Mouse (Mus musculus) cortical plate, adult 2 months (tissue): ENCODE data around the gene Pate4. TPM values are rescaled to one million over a fixed set of nuclear protein-coding genes. Genes with fewer than 3 reads are reported as not detected.
A peak's percentile ranks its signal among the peaks of the same experiment; 100 is the strongest.

ENCODE experiments used
- H3K27ac ChIP-seq: fragments of 200-500 bp; 2 replicates; pipeline ENCODE4 v1.5.1; 2012; ENCODE audit warnings: low read length, control low read depth, inconsistent platforms; ENCODE audit not compliant: insufficient read depth
- H3K4me1 ChIP-seq: fragments of 200-500 bp; 2 replicates; pipeline ENCODE4 v1.6.1; 2011; ENCODE audit warnings: low read length; ENCODE audit not compliant: control insufficient read depth, insufficient read depth
- H3K4me3 ChIP-seq: fragments of 200-500 bp; 2 replicates; pipeline ENCODE4 v1.5.1; 2011; ENCODE audit warnings: mild to moderate bottlenecking, low read length, control low read depth; ENCODE audit not compliant: insufficient read depth
- CTCF ChIP-seq: fragments of 200-500 bp; IDR thresholded peaks from 2 replicates; pipeline ENCODE4 v1.5.1; 2011; ENCODE audit warnings: mild to moderate bottlenecking, control low read depth, low read length; ENCODE audit not compliant: insufficient read depth; ENCODE audit errors: extremely low read depth
- POLR2A ChIP-seq: fragments of 200-500 bp; IDR thresholded peaks from 2 replicates; pipeline ENCODE4 v1.6.1; 2011; ENCODE audit warnings: mild to moderate bottlenecking, low read length, control low read depth; ENCODE audit not compliant: insufficient read depth; ENCODE audit errors: extremely low read depth
- polyA plus RNA-seq: library from polyadenylated mRNA; depleted of rRNA; stranded (reverse); fragments of >200 nt; gene quantifications from 2 replicates; pipeline ENCODE4 v1.2.3, GENCODE M21; 2012; rRNA removed

The Pate4 gene
- polyA plus RNA-seq, 1 experiment, result not detected

DNA sequence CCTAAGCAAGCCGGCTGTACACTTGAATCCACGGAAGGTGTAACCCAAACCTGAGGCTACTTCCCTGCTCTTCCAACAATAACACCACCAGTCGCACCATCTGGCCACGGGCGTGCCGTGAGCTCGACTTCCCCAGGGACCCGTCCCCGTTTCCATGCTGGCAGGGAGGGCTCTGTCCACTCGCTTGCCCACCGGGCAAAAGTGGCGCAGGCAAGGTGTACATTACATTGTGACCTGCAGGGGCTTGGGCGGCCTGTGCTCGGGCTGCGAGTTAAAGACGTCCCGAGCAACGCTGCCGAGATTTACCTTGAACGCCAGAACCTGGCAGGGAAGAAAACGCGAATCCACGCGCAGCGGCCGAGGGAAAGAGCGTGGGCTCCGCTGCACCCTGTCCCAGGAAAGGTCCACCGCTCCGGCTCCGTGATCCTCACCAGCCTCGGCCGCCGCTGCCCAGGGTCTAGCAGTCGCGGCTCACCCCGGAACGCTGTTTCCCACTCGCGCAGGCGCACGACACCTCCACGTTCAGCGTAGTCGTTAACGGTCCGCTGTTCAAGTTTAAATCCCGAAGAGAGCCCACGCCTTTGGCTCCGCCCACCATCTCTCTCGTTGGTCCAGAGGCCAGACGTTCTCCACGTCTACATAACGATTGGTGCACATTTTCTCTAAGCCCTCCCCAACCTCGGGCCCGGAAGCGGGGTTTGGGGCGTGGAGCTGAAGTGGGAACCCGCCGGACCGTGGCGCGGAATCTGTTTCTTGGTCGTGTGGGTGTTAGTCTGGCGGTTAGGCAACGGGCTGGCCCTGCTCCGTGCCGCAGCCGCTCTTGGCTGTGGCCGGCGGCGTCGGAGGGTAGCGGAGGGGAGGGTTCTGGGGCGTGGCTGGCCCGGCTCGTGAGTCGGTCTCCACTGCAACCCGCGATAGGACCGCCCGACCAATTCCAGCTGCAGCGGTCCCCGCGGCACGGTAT lies 41.9 kb downstream of the Pate4 start, which contains the start of the genes Pate2 and Hyls1:
Gene Pate2 (plus strand): TSS at position 714 of the 964 bp plus-strand sequence.
Gene Hyls1 (minus strand): TSS at position 828 of the 964 bp plus-strand sequence.
- no peaks in the 10 kb centered on the region for H3K4me1 ChIP-seq
- TF ChIP-seq POLR2A, result peak; percentile 90
- TF ChIP-seq CTCF, result no peak
- peak within 1 kb of the TSS; percentile 64 for H3K4me3 ChIP-seq
- no peak within 1 kb of the TSS for H3K27ac ChIP-seq

DNA sequence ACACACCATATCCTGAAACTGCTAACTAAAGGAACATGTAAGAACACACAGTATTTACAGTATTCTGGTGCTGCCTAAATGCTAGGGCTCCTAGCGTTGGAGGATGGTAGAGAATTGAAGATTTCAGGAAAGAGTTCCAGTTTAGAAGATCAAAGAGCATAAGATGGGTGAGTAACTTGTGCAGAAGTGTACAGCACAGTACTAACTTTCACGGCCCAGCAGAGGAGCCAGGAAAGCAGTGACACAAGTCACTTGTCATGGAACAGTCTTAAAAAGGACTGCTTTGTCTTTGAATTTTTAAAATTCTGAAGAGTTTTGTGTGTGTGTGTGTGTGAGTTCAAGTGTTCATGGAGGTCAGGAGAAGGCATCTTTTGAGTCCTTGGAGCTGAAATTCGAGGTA lies 43.7 kb downstream of the Pate4 start:
- Histone ChIP-seq H3K4me1 (no peaks in the 10 kb centered on the region), H3K27ac (no peak overlapping the region), H3K4me3 (no peak overlapping the region)
- TF ChIP-seq POLR2A, result no peak

- no peak overlapping the region for H3K4me3 ChIP-seq
- no peak for TF ChIP-seq CTCF
- TF ChIP-seq POLR2A, result no peak
- no peak overlapping the region for H3K27ac ChIP-seq
- H3K4me1 ChIP-seq, result no peaks in the 10 kb centered on the region
These were observed 47.1 kb downstream of the Pate4 start for GRCm38 (mm10) chr9:35564536-35565240.

GRCm38 (mm10) chr9:35561583-35561982 lies 50.2 kb downstream of the Pate4 start:
- TF ChIP-seq CTCF (no peak), POLR2A (no peak)
- Histone ChIP-seq H3K27ac (no peak overlapping the region), H3K4me1 (peaks cover 2% of the 10 kb centered on the region; the same call in 1 of the 2 replicates), H3K4me3 (no peak overlapping the region)

GRCm38 (mm10) chr9:35561076-35561475 lies 50.7 kb downstream of the Pate4 start:
- Histone ChIP-seq H3K27ac (no peak overlapping the region), H3K4me1 (peaks cover 2% of the 10 kb centered on the region; the same call in 1 of the 2 replicates), H3K4me3 (no peak overlapping the region)
- TF ChIP-seq CTCF (no peak), POLR2A (no peak)

DNA sequence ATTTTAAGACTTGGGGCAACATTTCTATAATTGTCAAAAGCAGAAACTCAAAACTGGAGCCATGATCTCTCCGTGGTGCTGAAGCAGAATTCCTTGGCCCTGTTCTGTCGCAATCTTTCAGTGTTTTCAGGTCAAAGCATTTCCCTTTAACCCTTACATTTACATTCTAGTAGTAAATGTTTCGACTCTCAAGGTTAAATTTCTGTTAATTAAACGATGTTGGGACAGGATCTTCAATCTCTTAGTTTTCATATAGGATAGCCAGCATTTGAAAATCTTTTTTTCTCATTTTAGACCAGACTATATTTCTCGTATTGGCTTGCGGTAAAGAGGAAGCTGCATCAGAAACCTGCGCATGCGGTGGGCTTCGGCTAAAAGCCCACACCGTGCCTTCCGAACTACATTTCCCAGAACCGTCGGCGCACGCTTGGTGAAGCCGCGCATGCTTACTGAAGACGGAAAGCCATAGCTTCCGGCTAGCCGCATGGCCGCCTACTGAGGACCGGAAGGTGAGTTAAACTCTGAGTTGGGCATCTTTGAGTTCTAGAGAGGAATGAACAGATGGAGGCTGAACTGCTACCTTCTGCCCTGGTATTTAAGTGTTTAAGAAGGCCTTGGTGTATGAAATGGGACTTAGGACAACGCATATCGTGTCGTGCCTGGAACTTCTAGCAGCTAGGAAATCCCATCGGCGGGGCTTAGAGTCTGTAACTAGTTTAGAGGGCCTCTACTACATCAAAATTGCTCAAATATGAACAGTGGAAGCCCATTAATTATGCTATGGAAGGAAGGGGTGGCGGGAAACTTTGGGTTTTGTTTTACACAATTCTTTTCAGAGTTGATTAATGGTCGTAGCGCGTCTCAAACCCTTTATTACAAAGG lies 52.5 kb downstream of the Pate4 start:
- H3K27ac ChIP-seq, result no peak overlapping the region
- TF ChIP-seq CTCF (no peak), POLR2A (peak; percentile 83)
- peaks cover 2% of the 10 kb centered on the region; the same call in 1 of the 2 replicates for H3K4me1 ChIP-seq
- H3K4me3 ChIP-seq, result peak overlapping the region; percentile 70

GRCm38 (mm10) chr9:35558257-35559008 lies 53.3 kb downstream of the Pate4 start, which contains the start of the genes Ddx25 and Pus3:
TSS of gene Ddx25 (minus strand) at chr9:35558528.
TSS of gene Pus3 (plus strand) at chr9:35558595.
- Histone ChIP-seq H3K4me3 (peak within 1 kb of the TSS; percentile 70), H3K27ac (no peak within 1 kb of the TSS), H3K4me1 (peaks cover 2% of the 10 kb centered on the region; the same call in 1 of the 2 replicates)
- TF ChIP-seq POLR2A (no peak), CTCF (no peak)

Other genes with a start within 250 kb of the Pate4 start
- gene Cdon, start 190.8 kb downstream of the Pate4 start, polyA plus RNA-seq, result 5.6 and 6.2 TPM in 2 replicates
- not detected in 2 replicates for gene Gm1113, start 93.7 kb downstream of the Pate4 start, polyA plus RNA-seq
- 13.9 and 14.8 TPM in 2 replicates for gene Ddx25, start 53.4 kb downstream of the Pate4 start, polyA plus RNA-seq
- gene Pus3, start 53.3 kb downstream of the Pate4 start, polyA plus RNA-seq, result 11.4 and 12.0 TPM in 2 replicates
- 0.44 and 0.49 TPM in 2 replicates for gene Pate2, start 41.7 kb downstream of the Pate4 start, polyA plus RNA-seq
- 5.4 and 7.3 TPM in 2 replicates for gene Hyls1, start 41.5 kb downstream of the Pate4 start, polyA plus RNA-seq
- not detected in 2 replicates for gene Pate3, start 36.3 kb upstream of the Pate4 start, polyA plus RNA-seq
- gene Pate1, start 75.4 kb upstream of the Pate4 start, polyA plus RNA-seq, result not detected in 2 replicates
- not detected in 2 replicates for gene Gm17677, start 129.1 kb upstream of the Pate4 start, polyA plus RNA-seq
- gene Gm17727, start 166.2 kb upstream of the Pate4 start, polyA plus RNA-seq, result not detected in 2 replicates
- not detected in 2 replicates for gene Gm27235, start 178.2 kb upstream of the Pate4 start, polyA plus RNA-seq
- not detected in 2 replicates for gene D730048I06Rik, start 178.2 kb upstream of the Pate4 start, polyA plus RNA-seq
- gene 9230110F15Rik, start 232.2 kb upstream of the Pate4 start, polyA plus RNA-seq, result not detected in 2 replicates